Mouse (Mus musculus) adrenal gland (tissue): ENCODE data around the gene Ptpn6.

Source experiments
- intact Hi-C: fragments of 180-260 bp; cut with DNase I; formaldehyde crosslinking; loops from one replicate; pipeline ENCODE4 v1.15.1; 2025
- long read RNA-seq, 2 experiments: library from polyadenylated mRNA; unstranded; transcript quantifications; one replicate each; pipeline ENCODE4 v2.0.0; 2020; ENCODE audit warnings: borderline replicate concordance in 1 of 2; ENCODE audit not compliant: insufficient replicate concordance in 1 of 2

Gene Ptpn6
- long read RNA-seq, experiment 1, partial matches to known transcripts: 5 of 11 reads
- long read RNA-seq, experiment 1, other reads (novel, unspliced or antisense): 2 of 11 reads
- long read RNA-seq, experiment 2, partial matches to known transcripts: 3 of 9 reads
- long read RNA-seq, experiment 2, other reads (novel, unspliced or antisense): 2 of 9 reads

- intact Hi-C loops: no loop called here
Observed at GRCm38 (mm10) chr6:124738511-124739023, at the start of gene Ptpn6. Gene Ptpn6 (minus strand): TSS chr6:124738714.

- intact Hi-C loops: no loop called here
Observed at GRCm38 (mm10) chr6:124787722-124788121, 49.2 kb upstream of the Ptpn6 start.

GRCm38 (mm10) chr6:124786756-124787420 lies 48.4 kb upstream of the Ptpn6 start:
- intact Hi-C loops: no loop called here

GRCm38 (mm10) chr6:124782436-124782835 lies 43.9 kb upstream of the Ptpn6 start:
- intact Hi-C loops: no loop called here

- intact Hi-C loops: no loop called here
Observed at GRCm38 (mm10) chr6:124780917-124781316, 42.4 kb upstream of the Ptpn6 start.

GRCm38 (mm10) chr6:124779984-124780416 lies 41.5 kb upstream of the Ptpn6 start:
- intact Hi-C loops: no loop called here

- intact Hi-C loops: no loop called here
Observed at GRCm38 (mm10) chr6:124779222-124779983, 40.9 kb upstream of the Ptpn6 start, which contains the start of gene Lrrc23. Gene Lrrc23 (minus strand): TSS chr6:124779727.

GRCm38 (mm10) chr6:124770511-124770910 lies 32.0 kb upstream of the Ptpn6 start:
- intact Hi-C loops: no loop called here

GRCm38 (mm10) chr6:124770013-124770412 lies 31.5 kb upstream of the Ptpn6 start:
- intact Hi-C loops: no loop called here

- intact Hi-C loops: no loop called here
Observed at GRCm38 (mm10) chr6:124769101-124769765, 30.7 kb upstream of the Ptpn6 start, which contains the start of gene Eno2. Gene Eno2 (minus strand): TSS chr6:124769673.

- intact Hi-C loops: no loop called here
Observed at GRCm38 (mm10) chr6:124768704-124769044, 30.2 kb upstream of the Ptpn6 start.

- intact Hi-C loops: no loop called here
Observed at GRCm38 (mm10) chr6:124767920-124768703, 29.6 kb upstream of the Ptpn6 start.

- intact Hi-C loops: no loop called here
Observed at GRCm38 (mm10) chr6:124767536-124767919, 29.0 kb upstream of the Ptpn6 start.

- intact Hi-C loops: no loop called here
Observed at GRCm38 (mm10) chr6:124765951-124766350, 27.4 kb upstream of the Ptpn6 start.

GRCm38 (mm10) chr6:124759259-124759658 lies 20.7 kb upstream of the Ptpn6 start:
- intact Hi-C loops: loop anchor here (2.0 to 5.0 kb wide), 2 partner anchors 47 to 118 kb away; partner anchors contain the start of genes Emg1 and Phb2

GRCm38 (mm10) chr6:124758849-124759232 lies 20.3 kb upstream of the Ptpn6 start:
- intact Hi-C loops: loop anchor here (2.0 to 5.0 kb wide), 2 partner anchors 47 to 118 kb away; partner anchors contain the start of genes Emg1 and Phb2

GRCm38 (mm10) chr6:124757909-124758848 lies 19.7 kb upstream of the Ptpn6 start:
- intact Hi-C loops: loop anchor here (2.0 to 5.0 kb wide), 2 partner anchors 46 to 117 kb away; partner anchors contain the start of genes Emg1 and Phb2

- intact Hi-C loops: loop anchor here (5.0 kb wide), 1 partner anchor 45 kb away; the partner anchor contains the start of genes Emg1 and Phb2
Observed at GRCm38 (mm10) chr6:124757351-124757880, 18.9 kb upstream of the Ptpn6 start.
